Mouse (Mus musculus): Measurements from ENCODE around the gene Gm20390. TPM values are rescaled to one million over a fixed set of nuclear protein-coding genes. Genes with fewer than 3 reads are reported as not detected.
"Not testable (repeated sequence)": the region's sequence is repeated elsewhere in the genome, so short reads cannot be mapped to it uniquely, and the experiment has no call there.

The Gm20390 gene
- polyA plus RNA-seq, 1 experiment from 2014 or later, result 494 TPM

- Histone ChIP-seq H3K9me3 (ENCODE audit: control insufficient read depth, low read length) (no peaks in the 10 kb centered on the region), H3K27me3 (replicated peaks; ENCODE audit: control insufficient read depth, insufficient read depth, low read length) (no peaks in the 10 kb centered on the region), H3K4me2 (ENCODE audit: low read length) (no peak overlapping the region), H3K9ac (ENCODE audit: low read length) (no peak overlapping the region), H3K27ac (ENCODE audit: low read depth) (no peak overlapping the region), H3K36me3 (ENCODE audit: control insufficient read depth, insufficient read depth, low read length) (peaks cover 63% of the 10 kb centered on the region), H3K4me1 (replicated peaks; ENCODE audit: control insufficient read depth, insufficient read depth, low read length) (no peaks in the 10 kb centered on the region), H3K4me3 (ENCODE audit: low read depth, low read length) (no peak overlapping the region)
- DNase-seq (ENCODE audit: low spot score), result no peak
- 57% methylated on average over 2 of the region's 2 CpGs for WGBS
- no peak for ATAC-seq (replicated peaks; ENCODE audit: low FRiP score, low TSS enrichment, low read depth)
Measured at GRCm38 (mm10) chr11:93940906-93941305, 27.2 kb downstream of the Gm20390 start.

GRCm38 (mm10) chr11:93929106-93929505 is 39.0 kb downstream of the Gm20390 start:
- Histone ChIP-seq H3K27ac (ENCODE audit: low read depth) (no peak overlapping the region), H3K27me3 (replicated peaks; ENCODE audit: control insufficient read depth, insufficient read depth, low read length) (no peaks in the 10 kb centered on the region), H3K9me3 (ENCODE audit: control insufficient read depth, low read length) (no peaks in the 10 kb centered on the region), H3K4me2 (ENCODE audit: low read length) (no peak overlapping the region), H3K36me3 (ENCODE audit: control insufficient read depth, insufficient read depth, low read length) (peaks cover 88% of the 10 kb centered on the region), H3K4me1 (replicated peaks; ENCODE audit: control insufficient read depth, insufficient read depth, low read length) (no peaks in the 10 kb centered on the region), H3K4me3 (ENCODE audit: low read depth, low read length) (no peak overlapping the region), H3K9ac (ENCODE audit: low read length) (no peak overlapping the region)
- ATAC-seq (replicated peaks; ENCODE audit: low FRiP score, low TSS enrichment, low read depth) (no peak), DNase-seq (ENCODE audit: low spot score) (no peak)

- 95% methylated on average over 2 of the region's 2 CpGs for WGBS
- H3K9ac ChIP-seq (ENCODE audit: low read length); H3K27me3 ChIP-seq (replicated peaks; ENCODE audit: control insufficient read depth, insufficient read depth, low read length); H3K4me1 ChIP-seq (replicated peaks; ENCODE audit: control insufficient read depth, insufficient read depth, low read length); DNase-seq (ENCODE audit: low spot score); H3K9me3 ChIP-seq (ENCODE audit: control insufficient read depth, low read length); H3K4me3 ChIP-seq (ENCODE audit: low read depth, low read length); H3K4me2 ChIP-seq (ENCODE audit: low read length); ATAC-seq (replicated peaks; ENCODE audit: low FRiP score, low TSS enrichment, low read depth); H3K27ac ChIP-seq (ENCODE audit: low read depth): not testable (repeated sequence)
- H3K36me3 ChIP-seq (ENCODE audit: control insufficient read depth, insufficient read depth, low read length), result peaks cover 91% of the 10 kb centered on the region
Measured at GRCm38 (mm10) chr11:93915019-93915418, 53.1 kb downstream of the Gm20390 start.

GRCm38 (mm10) chr11:93911603-93912002 is 56.5 kb downstream of the Gm20390 start:
- WGBS, result 85% methylated on average over 3 of the region's 3 CpGs
- no peak for DNase-seq (ENCODE audit: low spot score)
- Histone ChIP-seq H3K36me3 (ENCODE audit: control insufficient read depth, insufficient read depth, low read length) (peaks cover 93% of the 10 kb centered on the region), H3K4me1 (replicated peaks; ENCODE audit: control insufficient read depth, insufficient read depth, low read length) (no peaks in the 10 kb centered on the region), H3K27me3 (replicated peaks; ENCODE audit: control insufficient read depth, insufficient read depth, low read length) (no peaks in the 10 kb centered on the region), H3K27ac (ENCODE audit: low read depth) (no peak overlapping the region), H3K9me3 (ENCODE audit: control insufficient read depth, low read length) (no peaks in the 10 kb centered on the region), H3K9ac (ENCODE audit: low read length) (no peak overlapping the region), H3K4me2 (ENCODE audit: low read length) (no peak overlapping the region), H3K4me3 (ENCODE audit: low read depth, low read length) (no peak overlapping the region)
- ATAC-seq (replicated peaks; ENCODE audit: low FRiP score, low TSS enrichment, low read depth), result no peak

GRCm38 (mm10) chr11:93908829-93909228 is 59.3 kb downstream of the Gm20390 start:
- ATAC-seq (replicated peaks; ENCODE audit: low FRiP score, low TSS enrichment, low read depth) (no peak), DNase-seq (ENCODE audit: low spot score) (no peak)
- H3K9ac ChIP-seq (ENCODE audit: low read length), result no peak overlapping the region
- H3K4me3 ChIP-seq (ENCODE audit: low read depth, low read length), result no peak overlapping the region
- no peak overlapping the region for H3K4me2 ChIP-seq (ENCODE audit: low read length)
- H3K9me3 ChIP-seq (ENCODE audit: control insufficient read depth, low read length), result no peaks in the 10 kb centered on the region
- H3K27me3 ChIP-seq (replicated peaks; ENCODE audit: control insufficient read depth, insufficient read depth, low read length), result no peaks in the 10 kb centered on the region
- no peaks in the 10 kb centered on the region for H3K4me1 ChIP-seq (replicated peaks; ENCODE audit: control insufficient read depth, insufficient read depth, low read length)
- WGBS, result 86% methylated on average over 9 of the region's 9 CpGs
- peaks cover 83% of the 10 kb centered on the region for H3K36me3 ChIP-seq (ENCODE audit: control insufficient read depth, insufficient read depth, low read length)
- H3K27ac ChIP-seq (ENCODE audit: low read depth), result no peak overlapping the region

GRCm38 (mm10) chr11:93907839-93908238 is 60.3 kb downstream of the Gm20390 start:
- H3K4me2 ChIP-seq (ENCODE audit: low read length), result no peak overlapping the region
- DNase-seq (ENCODE audit: low spot score) (no peak), ATAC-seq (replicated peaks; ENCODE audit: low FRiP score, low TSS enrichment, low read depth) (no peak)
- WGBS, result 78% methylated on average over 3 of the region's 3 CpGs
- no peaks in the 10 kb centered on the region for H3K4me1 ChIP-seq (replicated peaks; ENCODE audit: control insufficient read depth, insufficient read depth, low read length)
- H3K27me3 ChIP-seq (replicated peaks; ENCODE audit: control insufficient read depth, insufficient read depth, low read length), result no peaks in the 10 kb centered on the region
- H3K9me3 ChIP-seq (ENCODE audit: control insufficient read depth, low read length), result no peaks in the 10 kb centered on the region
- H3K36me3 ChIP-seq (ENCODE audit: control insufficient read depth, insufficient read depth, low read length), result peaks cover 75% of the 10 kb centered on the region
- no peak overlapping the region for H3K9ac ChIP-seq (ENCODE audit: low read length)
- no peak overlapping the region for H3K27ac ChIP-seq (ENCODE audit: low read depth)
- H3K4me3 ChIP-seq (ENCODE audit: low read depth, low read length), result no peak overlapping the region

GRCm38 (mm10) chr11:93906834-93907233 is 61.3 kb downstream of the Gm20390 start:
- no peak overlapping the region for H3K9ac ChIP-seq (ENCODE audit: low read length)
- no peak overlapping the region for H3K4me2 ChIP-seq (ENCODE audit: low read length)
- no peaks in the 10 kb centered on the region for H3K4me1 ChIP-seq (replicated peaks; ENCODE audit: control insufficient read depth, insufficient read depth, low read length)
- H3K27ac ChIP-seq (ENCODE audit: low read depth), result no peak overlapping the region
- H3K9me3 ChIP-seq (ENCODE audit: control insufficient read depth, low read length), result no peaks in the 10 kb centered on the region
- 89% methylated on average over 4 of the region's 4 CpGs for WGBS
- H3K27me3 ChIP-seq (replicated peaks; ENCODE audit: control insufficient read depth, insufficient read depth, low read length), result no peaks in the 10 kb centered on the region
- DNase-seq (ENCODE audit: low spot score), result no peak
- H3K36me3 ChIP-seq (ENCODE audit: control insufficient read depth, insufficient read depth, low read length), result peaks cover 67% of the 10 kb centered on the region
- ATAC-seq (replicated peaks; ENCODE audit: low FRiP score, low TSS enrichment, low read depth), result no peak
- H3K4me3 ChIP-seq (ENCODE audit: low read depth, low read length), result no peak overlapping the region

Other genes starting within 250 kb of the Gm20390 start
- 28.6 and 31.6 TPM in 2 replicates for gene Utp18, start 82.5 kb downstream of the Gm20390 start, polyA plus RNA-seq (2014; fragmentation: Nextera tagmentation; extraction: Ambion mirVana)
- gene Mbtd1, start 82.4 kb downstream of the Gm20390 start, polyA plus RNA-seq (2014; fragmentation: Nextera tagmentation; extraction: Ambion mirVana), result 20.7 and 26.2 TPM in 2 replicates
- gene Nme2, start 12.0 kb downstream of the Gm20390 start, polyA plus RNA-seq (2014; fragmentation: Nextera tagmentation; extraction: Ambion mirVana), result 270 and 272 TPM in 2 replicates
- gene Nme1, start 228 bp upstream of the Gm20390 start, polyA plus RNA-seq (2014; fragmentation: Nextera tagmentation; extraction: Ambion mirVana), result 194 and 208 TPM in 2 replicates
- gene Spag9, start 27.8 kb upstream of the Gm20390 start, polyA plus RNA-seq (2014; fragmentation: Nextera tagmentation; extraction: Ambion mirVana), result 50.0 and 50.9 TPM in 2 replicates
- gene Tob1, start 243.2 kb upstream of the Gm20390 start, polyA plus RNA-seq (2014; fragmentation: Nextera tagmentation; extraction: Ambion mirVana), result 16.7 and 24.1 TPM in 2 replicates